Mouse (Mus musculus) R1 (cell line): ENCODE results near the gene Ppp1r14b.

Experiments
- DNase-seq: peaks from one replicate; pipeline ENCODE4 v3.0.0-alpha.2; 2018; ENCODE audit warnings: low read depth, low spot score

The Ppp1r14b gene

GRCm38 (mm10) chr19:6942764-6943163 is 32.0 kb upstream of the Ppp1r14b start:
- DNase-seq, result no peak

DNA sequence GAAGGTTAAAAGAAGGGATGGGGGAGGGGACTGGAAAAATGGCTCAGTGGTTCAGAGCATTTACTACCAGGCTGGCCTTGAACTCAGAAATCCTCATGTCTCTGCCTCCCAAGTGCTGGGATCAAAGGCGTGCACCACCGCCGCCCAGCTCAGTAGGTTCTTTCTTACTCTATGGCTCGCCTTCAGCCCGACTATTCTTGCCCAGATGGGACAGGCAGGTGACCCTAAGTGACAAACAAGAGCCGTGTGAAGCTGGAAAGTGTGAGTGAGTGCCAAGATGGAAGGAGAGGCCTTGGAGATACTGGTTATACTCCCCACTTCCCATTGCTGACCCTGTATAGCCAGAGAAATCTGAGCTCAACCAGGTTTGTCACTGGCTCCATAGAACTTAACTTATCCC is 31.1 kb upstream of the Ppp1r14b start:
- no peak for DNase-seq

- DNase-seq, result peak; percentile 68
Measured at GRCm38 (mm10) chr19:6947742-6948141, 27.0 kb upstream of the Ppp1r14b start.

GRCm38 (mm10) chr19:6948186-6948585 is 26.6 kb upstream of the Ppp1r14b start:
- no peak for DNase-seq

DNA sequence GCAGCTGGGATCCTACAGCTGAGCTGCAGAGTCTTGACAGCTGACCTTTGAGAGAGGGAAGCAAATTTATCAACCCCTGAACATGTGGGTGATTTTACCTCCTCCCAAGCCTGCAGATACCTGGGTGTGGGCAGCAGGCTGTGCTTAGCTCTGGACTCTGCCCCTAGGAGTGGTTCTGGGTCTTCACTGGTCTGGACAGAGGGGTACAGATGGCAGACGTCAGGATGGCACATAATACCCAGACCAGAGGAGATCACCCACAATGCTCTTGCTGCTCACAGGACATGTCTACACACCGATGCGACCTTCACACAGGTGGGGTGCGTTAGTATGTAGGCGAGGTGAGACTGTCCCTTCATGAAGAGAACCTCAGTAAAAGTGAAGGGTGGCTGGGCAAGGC is 25.2 kb upstream of the Ppp1r14b start:
- no peak for DNase-seq

- DNase-seq, result no peak
Measured at GRCm38 (mm10) chr19:6949951-6950350, 24.8 kb upstream of the Ppp1r14b start.

DNA sequence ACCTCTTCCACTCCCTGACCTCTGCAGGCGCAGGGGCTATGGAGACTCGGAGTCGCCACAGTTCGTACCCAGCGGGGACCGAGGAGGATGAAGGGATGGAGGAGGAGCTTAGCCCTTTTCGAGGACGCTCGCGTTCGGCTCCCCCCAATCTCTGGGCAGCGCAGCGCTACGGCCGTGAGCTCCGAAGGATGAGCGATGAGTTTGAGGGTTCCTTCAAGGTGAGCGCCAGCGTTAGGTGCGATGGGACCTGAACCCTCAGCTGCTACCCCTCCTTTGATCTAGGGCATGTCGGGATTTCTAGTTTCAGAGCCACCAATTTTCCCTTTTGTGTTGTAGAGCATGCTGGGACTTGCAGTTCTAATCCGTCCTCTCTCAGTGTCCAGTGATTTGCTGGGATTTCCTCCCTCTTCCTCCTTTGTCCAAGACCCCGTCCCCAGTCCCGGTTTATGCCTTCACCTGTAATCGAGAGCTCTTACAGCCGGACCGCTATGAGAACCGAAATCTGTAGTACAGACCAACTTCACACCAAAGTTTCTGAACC is 24.1 kb upstream of the Ppp1r14b start:
- peak; percentile 83 for DNase-seq

DNA sequence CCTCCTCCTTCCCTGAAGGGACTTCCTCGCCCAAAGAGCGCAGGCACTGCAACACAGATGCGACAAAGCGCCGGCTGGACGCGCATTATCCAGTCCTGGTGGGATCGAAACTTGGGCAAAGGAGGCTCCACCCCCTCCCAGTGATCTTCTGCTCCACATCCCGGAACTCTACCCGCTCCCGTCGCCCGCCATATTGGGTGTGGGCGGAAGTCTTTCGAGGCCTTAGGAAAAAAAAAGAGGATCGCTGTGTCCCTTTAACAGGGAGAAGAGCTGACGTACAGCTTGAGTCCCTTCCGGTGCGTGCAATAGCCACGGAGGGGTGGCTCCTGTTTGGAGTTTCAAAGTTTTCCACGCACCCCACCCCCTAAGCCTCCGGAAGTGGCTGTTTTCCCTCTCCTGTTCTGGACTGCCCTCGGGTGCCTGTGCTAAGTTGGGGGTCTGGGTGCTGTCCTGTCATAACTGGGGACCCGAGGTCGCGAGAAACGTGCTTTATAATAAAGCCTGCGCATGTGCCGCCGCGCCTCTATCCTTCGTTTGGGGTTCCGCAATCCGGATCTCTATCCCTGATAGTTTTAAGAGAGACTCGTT is 23.3 kb upstream of the Ppp1r14b start:
- peak; percentile 97 for DNase-seq

DNA sequence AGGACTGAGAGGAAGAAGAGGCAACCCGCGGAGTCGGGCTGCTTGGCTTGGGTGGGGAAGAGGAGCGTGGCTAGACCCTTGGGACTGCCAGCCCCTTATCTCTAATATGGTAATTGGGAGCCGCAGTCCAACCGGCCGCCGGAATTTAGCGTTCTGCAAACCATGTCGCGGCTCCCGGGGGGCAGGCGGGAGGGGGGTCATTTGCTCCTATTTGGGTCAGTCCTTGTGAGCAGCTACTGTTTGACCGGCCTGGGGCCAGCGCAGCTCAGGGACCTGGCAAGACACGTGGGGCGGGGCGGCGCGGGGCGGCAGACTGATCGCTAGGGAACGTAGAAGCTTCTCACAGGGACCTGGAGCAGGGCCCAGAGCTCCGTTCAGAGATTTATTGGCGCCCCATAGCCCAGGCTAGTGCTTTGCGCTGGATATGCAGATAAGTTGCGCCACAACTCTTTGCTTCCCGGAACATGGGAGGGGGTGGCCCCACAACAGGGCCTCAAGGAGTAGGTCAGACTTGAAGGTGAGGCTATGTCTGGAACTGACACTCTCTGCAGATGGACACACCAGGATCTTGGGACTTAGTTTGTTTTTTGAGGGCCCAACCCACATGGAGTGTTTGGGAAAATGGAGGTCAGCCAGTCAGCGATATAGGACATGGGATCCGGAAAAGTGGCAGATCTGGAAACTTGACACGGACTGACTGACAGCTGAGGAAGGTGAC is 22.6 kb upstream of the Ppp1r14b start:
- peak; percentile 63 for DNase-seq

GRCm38 (mm10) chr19:6952712-6953037 is 22.1 kb upstream of the Ppp1r14b start:
- no peak for DNase-seq

- DNase-seq, result no peak
Measured at GRCm38 (mm10) chr19:6954046-6954445, 20.7 kb upstream of the Ppp1r14b start.

- DNase-seq, result no peak
Measured at GRCm38 (mm10) chr19:6955424-6955823, 19.3 kb upstream of the Ppp1r14b start.

- DNase-seq, result no peak
Measured at GRCm38 (mm10) chr19:6956461-6956860, 18.3 kb upstream of the Ppp1r14b start.

- peak; percentile 63 for DNase-seq
Measured at GRCm38 (mm10) chr19:6968491-6969271, 6.1 kb upstream of the Ppp1r14b start.

DNA sequence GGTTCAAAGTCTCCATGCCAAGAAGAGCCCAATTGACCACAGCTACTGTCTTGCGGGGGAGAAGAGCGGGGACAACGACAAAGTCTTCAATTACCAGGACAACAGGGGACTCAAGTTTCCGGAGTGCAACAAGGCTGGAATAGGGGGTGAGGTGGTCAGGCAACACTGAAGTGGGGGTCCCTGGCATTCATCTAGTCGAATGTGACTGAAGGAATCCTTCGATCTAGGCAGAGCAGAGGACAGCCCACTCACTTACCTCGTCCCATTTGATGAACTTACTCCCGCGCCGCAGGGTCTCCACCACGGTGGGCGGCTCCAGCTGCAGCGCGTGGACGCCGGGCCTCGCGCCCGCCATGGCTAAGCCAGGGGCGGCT is 5.5 kb upstream of the Ppp1r14b start:
- no peak for DNase-seq

DNA sequence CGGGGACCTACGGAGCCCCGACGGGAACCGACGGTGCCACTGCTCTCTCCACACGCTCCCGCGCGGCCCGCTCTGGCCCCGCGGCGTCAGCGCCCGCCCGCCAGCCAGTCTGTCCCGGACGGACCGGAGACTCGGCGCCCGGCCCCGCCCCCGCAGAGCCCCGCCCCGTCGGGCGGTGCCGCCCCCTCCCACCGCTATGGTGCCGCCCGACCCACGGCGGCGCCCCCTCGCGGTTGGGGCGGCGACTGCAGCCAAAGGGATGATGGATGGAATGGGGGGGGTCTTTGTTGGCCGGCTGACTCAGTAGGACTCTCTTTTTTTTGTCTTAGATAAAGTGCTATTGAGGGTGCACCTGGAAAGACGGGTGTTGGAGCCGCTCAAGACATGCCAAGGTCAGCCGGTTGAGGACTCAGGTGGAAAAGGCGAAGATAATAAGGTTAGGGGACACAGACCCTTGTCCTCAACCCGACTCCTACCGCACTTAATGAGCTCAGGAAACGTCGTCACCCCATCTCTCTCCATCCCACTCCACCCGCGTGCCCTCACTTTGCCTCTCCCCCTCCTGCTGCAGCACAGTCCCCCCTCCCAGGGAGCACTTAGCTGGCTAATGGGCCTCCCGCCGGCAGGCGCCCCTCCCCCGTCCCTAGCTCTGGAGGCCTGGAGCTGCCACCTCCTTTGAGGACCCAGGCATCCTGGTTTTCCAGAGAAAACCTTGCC is 4.9 kb upstream of the Ppp1r14b start:
- DNase-seq, result peak; percentile 74

DNA sequence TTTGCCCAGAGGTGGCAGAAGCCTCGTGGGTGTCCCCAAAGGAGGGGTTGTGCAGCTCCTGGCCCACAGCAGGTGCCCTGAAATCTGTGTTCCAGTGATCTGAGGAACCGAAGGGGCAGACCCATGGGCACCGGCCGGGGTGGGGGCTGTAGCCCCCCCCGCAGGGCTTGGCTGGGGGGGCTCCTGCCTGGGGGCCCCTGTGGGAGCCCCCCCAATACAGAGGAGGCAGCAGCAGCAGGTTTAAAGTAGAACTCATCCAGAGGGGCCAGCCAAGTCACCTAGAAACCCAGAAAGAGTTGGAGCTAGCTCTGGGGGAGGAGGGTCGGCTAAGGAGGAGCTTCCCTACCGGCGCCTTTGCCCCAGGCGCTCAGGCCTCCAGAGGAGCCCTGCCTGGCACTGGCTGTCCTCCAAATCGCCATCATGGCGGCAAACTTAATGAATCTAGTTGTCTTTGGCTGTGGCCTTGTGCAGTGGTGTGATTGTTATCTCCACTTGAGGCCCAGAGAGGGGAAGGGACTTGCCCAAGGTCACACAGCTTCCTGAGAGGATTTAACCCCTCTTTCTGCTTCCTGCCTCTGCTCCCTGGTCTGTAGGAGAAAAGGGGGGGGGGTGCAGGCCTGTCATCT is 4.2 kb upstream of the Ppp1r14b start:
- no peak for DNase-seq

DNA sequence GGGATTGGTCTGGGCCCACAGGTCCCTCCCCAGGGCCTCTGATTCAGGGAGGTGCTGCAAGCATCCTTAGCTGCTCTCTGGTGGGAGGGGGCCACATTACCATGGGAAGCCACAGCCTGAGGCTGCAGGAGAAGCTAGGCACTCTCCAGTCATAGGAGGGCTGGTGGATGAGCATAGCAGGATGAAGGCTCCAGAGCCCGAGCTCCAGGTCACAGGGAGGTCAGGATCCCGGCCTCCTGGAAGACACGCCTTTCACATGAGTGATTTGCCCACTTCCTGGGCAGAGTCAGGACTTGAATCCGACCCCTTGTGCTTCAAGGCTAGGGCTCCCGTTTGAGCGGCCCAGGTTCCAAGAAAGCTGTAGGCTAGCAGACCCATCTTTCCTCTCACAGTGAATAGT is 3.1 kb upstream of the Ppp1r14b start:
- peak; percentile 63 for DNase-seq

DNA sequence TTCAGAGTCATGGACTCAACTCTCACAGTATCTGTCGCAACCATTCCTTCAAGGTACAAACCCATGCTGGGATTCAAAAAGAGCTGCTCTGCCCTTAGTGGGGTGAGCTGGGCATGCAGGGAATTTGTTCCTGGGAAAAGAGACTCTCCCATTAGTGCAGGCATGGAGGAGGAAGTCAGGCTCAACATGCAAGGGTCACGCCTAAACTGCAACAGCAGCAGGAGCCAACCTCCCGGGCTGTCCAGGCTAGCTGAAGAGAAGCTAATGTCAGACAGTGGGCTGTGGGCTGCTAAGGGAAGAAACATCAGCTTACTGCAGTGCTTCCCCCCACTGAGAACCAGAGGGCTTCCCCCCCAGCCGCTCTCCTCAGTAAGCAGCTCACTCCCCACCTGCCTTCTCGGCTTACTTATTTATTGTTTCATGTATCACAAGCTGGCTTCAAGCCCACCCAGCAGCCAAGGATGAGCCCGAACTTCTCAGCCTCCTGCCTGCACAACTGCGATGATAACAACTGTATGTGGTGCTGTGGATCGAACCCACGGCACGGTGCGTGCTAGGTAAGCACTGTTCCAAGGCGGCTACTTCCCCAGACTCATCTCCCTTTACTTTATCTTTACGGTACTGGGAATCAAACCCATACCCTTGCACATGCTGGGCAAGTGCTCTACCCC is 2.4 kb upstream of the Ppp1r14b start:
- no peak for DNase-seq

- no peak for DNase-seq
Measured at GRCm38 (mm10) chr19:6973581-6974190, 1.1 kb upstream of the Ppp1r14b start.
